Mouse (Mus musculus) cerebellum, adult 2 months (tissue): ENCODE measurements around the gene Klhdc2. TPM values are rescaled to one million over a fixed set of nuclear protein-coding genes. Genes with fewer than 3 reads are reported as not detected.
A peak's percentile ranks its signal among the peaks of the same experiment; 100 is the strongest.

Experiments
- DNase-seq, 2 experiments: peaks; one replicate each; pipeline ENCODE4 v3.0.0; 2021
- H3K27ac ChIP-seq: fragments of 200-500 bp; 2 replicates; pipeline ENCODE4 v1.5.1; 2012; ENCODE audit warnings: low read length, control low read depth, inconsistent platforms; ENCODE audit not compliant: insufficient read depth
- H3K27me3 ChIP-seq: fragments of 200-500 bp; 2 replicates; pipeline ENCODE4 v1.6.1; 2012; ENCODE audit warnings: inconsistent platforms, mild to moderate bottlenecking, low read length, moderate library complexity; ENCODE audit not compliant: control insufficient read depth, insufficient read depth
- H3K4me1 ChIP-seq: fragments of 200-500 bp; 2 replicates; pipeline ENCODE4 v1.6.1; 2011; ENCODE audit warnings: low read length; ENCODE audit not compliant: control insufficient read depth, insufficient read depth
- H3K4me3 ChIP-seq: fragments of 200-500 bp; replicated peaks from 2 replicates; pipeline ENCODE3; 2011; ENCODE audit warnings: mild to moderate bottlenecking, low read depth, low read length, control low read depth; ENCODE audit not compliant: insufficient read depth
- CTCF ChIP-seq: fragments of 200-500 bp; IDR thresholded peaks from 2 replicates; pipeline ENCODE4 v1.5.1; 2011; ENCODE audit warnings: low read depth, mild to moderate bottlenecking, control low read depth, low read length, moderate library complexity, borderline replicate concordance; ENCODE audit not compliant: insufficient read depth
- POLR2A ChIP-seq: fragments of 200-500 bp; IDR thresholded peaks from 2 replicates; pipeline ENCODE4 v1.6.1; 2011; ENCODE audit warnings: low read length, control low read depth, borderline replicate concordance; ENCODE audit not compliant: insufficient read depth
- WGBS: fragments of 180-500 bp; shearing (Covaris S2); methylation state at CpG from one replicate; pipeline ENCODE4 v1.1.7; 2018; 5-methylcytosine and 5-hydroxymethylcytosine counted together
- polyA plus RNA-seq: library from polyadenylated mRNA; depleted of rRNA; stranded (reverse); fragments of >200 nt; gene quantifications from 2 replicates; pipeline ENCODE4 v1.2.3, GENCODE M21; 2012; rRNA removed

Gene Klhdc2
- polyA plus RNA-seq: 150 and 158 TPM in 2 replicates

DNA sequence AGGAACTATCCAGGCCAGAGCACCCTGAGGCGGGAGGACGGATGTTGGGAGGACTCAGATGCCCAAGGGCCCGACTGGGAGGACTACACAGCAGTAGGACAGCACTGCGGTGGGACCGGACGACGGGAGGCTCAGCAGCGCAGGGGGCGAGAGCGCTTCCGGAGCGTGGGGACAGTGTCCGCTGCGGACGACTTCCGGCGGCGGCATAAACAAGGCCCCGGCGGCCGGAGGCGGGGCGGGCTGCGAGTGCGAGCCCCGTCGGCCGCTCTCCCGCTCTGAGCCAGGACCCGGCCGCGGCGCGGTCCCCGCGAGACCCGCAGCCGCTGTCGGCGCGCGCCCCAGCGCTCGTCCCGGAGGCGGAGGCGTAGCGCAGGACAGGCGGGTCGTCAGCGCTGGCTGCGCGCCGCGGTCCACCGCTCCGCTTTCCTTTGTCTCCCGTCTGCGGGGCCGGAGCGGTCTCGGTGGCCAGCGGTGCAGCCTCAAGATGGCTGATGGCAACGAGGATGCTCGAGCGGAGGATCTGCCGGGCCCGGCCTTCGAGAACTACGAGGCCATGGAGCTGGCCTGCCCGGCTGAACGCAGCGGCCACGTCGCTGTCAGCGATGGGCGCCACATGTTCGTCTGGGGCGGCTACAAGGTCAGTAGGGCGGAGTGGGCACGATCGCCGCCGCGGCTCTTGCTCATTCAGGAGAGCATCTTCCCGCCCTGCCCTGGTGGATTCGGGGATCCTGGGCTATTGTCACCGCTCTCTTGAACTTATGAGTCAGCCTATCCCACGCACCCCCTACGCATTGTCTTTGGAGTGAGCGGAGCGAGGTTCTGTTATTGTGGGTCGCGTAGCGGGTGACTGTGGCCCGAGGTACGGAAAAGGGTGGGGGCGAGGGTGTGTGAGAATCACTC, at the start of gene Klhdc2:
TSS of gene Klhdc2 (plus strand) at position 171 of the 900 bp plus-strand sequence.
- Histone ChIP-seq H3K4me1 (peaks cover 6% of the 10 kb centered on the region; the same call in 1 of the 2 replicates), H3K27me3 (no peaks in the 10 kb centered on the region), H3K27ac (peak within 1 kb of the TSS; percentile 92), H3K4me3 (peak within 1 kb of the TSS; percentile 85)
- peak; percentile 89 to 91 for DNase-seq
- TF ChIP-seq CTCF (no peak), POLR2A (peak; percentile 81)
- under 1% methylated on average over 94 of the region's 98 CpGs for WGBS

DNA sequence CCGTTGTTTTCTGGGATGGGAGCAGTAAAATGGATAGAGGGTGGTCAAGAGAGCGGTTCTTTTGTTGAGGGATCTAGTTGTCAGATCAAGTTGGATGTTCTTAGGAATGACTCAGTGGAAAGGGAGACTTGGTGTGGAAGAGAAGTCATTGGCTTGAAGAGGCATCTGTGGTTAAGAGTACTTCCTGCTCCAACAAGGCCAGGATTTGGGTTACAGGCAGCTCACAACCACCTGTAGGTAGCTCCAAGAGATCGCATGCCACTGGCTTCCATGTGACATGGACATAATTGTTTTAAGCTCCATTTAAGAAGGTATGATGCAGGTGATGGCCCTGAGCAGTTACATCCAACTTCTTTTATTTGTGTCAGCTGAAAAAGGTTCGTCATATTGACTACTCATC, 46.7 kb upstream of the Klhdc2 start:
- no peak for TF ChIP-seq POLR2A
- no peak for TF ChIP-seq CTCF
- no peaks in the 10 kb centered on the region for H3K4me1 ChIP-seq
- no peak for DNase-seq
- H3K4me3 ChIP-seq: no peak overlapping the region
- H3K27ac ChIP-seq: no peak overlapping the region
- WGBS: 88% methylated on average over 4 of the region's 4 CpGs
- no peaks in the 10 kb centered on the region for H3K27me3 ChIP-seq

DNA sequence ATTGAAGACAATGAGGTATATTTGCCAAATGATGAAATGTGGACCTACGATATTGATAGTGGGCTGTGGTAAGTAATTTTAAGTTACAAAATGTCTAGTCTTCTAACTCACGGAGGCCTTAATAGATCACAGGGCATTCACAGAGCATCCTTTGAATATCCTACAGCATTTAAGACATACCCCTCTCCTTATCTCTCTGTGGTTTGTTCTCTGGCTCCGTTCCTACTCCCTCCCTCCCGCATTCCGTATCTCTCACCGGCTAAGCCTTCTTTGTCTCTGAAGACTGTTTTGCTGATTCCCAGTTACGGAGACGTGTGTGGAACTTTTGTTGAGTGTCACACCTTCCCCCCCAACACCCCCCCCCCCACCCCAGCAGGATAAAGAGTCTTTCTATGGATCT, 45.7 kb upstream of the Klhdc2 start:
- 82% methylated on average over 8 of the region's 8 CpGs for WGBS
- TF ChIP-seq POLR2A (no peak), CTCF (no peak)
- no peak for DNase-seq
- Histone ChIP-seq H3K27me3 (no peaks in the 10 kb centered on the region), H3K4me3 (no peak overlapping the region), H3K4me1 (no peaks in the 10 kb centered on the region), H3K27ac (no peak overlapping the region)

DNA sequence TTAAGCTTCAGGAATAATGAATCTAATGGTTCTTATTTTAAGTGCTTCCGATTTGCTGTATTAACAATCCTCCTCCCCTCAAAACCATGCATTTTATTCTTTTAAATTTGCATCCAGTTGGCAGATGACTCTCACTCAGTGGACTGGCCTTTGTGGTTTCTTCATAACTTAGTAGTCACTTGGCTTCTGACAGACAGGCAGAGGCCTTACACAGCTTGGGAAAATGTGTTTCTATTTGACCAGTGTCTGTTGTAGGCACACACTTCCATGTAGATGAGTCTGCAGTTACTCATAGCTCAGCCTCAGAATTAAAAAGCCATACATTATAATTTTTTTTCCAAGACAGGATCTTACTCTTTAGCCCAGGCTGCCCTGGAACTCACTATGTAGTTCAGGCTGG, 42.7 kb upstream of the Klhdc2 start:
- no peak for DNase-seq
- Histone ChIP-seq H3K4me3 (no peak overlapping the region), H3K27ac (no peak overlapping the region), H3K4me1 (no peaks in the 10 kb centered on the region), H3K27me3 (no peaks in the 10 kb centered on the region)
- 100% methylated on average over 1 of the region's 1 CpGs for WGBS
- TF ChIP-seq POLR2A (no peak), CTCF (no peak)

DNA sequence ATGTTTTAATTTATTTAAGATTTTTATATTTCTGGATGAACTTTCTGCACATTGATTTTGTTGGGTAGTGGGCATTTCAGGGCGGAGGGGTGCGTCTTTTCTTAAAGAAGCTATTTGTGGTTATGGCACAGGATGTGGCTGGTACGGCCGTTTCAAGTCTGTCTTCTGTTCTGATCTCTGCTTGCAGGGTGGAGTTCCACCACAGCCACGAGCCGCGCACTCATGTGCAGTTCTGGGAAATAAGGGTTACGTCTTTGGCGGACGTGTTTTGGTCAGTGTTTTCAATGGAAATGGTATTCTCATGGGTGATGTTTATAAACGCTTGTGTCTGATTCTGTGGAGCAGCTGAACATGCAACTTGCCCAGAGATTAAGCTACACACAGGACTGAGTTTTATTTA, 38.6 kb upstream of the Klhdc2 start:
- Histone ChIP-seq H3K27me3 (no peaks in the 10 kb centered on the region), H3K4me3 (no peak overlapping the region), H3K4me1 (no peaks in the 10 kb centered on the region), H3K27ac (no peak overlapping the region)
- TF ChIP-seq CTCF: no peak
- TF ChIP-seq POLR2A: no peak
- WGBS: 87% methylated on average over 11 of the region's 11 CpGs
- no peak for DNase-seq

DNA sequence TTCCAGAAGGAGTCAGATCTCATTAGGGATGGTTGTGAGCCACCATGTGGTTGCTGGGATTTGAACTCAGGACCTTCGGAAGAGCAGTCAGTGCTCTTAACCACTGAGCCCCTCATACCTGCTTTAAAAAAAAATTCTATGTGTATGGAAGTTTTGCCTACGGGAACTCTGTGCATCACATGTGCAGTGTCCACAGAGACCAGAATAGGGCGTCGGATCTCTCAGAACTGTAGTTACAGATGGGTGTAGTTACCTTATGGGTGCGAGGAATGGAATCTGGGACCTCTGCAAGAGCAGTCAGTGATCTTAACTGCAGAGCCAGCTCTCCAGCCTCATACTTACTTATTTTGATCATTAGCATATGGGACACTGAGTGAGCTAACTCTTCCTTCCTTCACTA, 34.2 kb upstream of the Klhdc2 start:
- no peak for DNase-seq
- no peaks in the 10 kb centered on the region for H3K27me3 ChIP-seq
- H3K27ac ChIP-seq: no peak overlapping the region
- H3K4me3 ChIP-seq: no peak overlapping the region
- WGBS: 95% methylated on average over 5 of the region's 5 CpGs
- H3K4me1 ChIP-seq: no peaks in the 10 kb centered on the region
- TF ChIP-seq POLR2A: no peak

DNA sequence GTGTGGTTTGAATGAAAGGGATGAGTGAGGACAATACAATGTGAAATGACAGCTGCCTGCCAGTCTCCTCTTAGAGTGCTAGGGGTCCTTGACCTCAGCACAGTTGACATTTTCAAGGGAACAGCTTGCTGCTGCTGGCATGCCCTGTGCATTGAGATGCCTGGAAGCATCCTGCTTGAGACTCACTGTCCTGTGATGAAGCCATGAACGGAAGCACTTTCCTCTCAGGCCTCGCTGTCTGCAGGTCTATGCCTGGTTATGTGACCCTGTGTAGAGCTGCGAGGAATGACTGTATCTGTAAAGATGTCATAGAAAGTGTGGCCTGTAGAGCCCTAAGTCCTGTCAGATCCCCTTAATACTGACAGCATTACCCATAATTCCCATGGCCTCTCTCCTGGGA, 31.4 kb upstream of the Klhdc2 start:
- Histone ChIP-seq H3K4me3 (no peak overlapping the region), H3K4me1 (no peaks in the 10 kb centered on the region), H3K27me3 (no peaks in the 10 kb centered on the region), H3K27ac (no peak overlapping the region)
- WGBS: 77% methylated on average over 3 of the region's 3 CpGs
- TF ChIP-seq CTCF (no peak), POLR2A (no peak)
- DNase-seq: no peak

DNA sequence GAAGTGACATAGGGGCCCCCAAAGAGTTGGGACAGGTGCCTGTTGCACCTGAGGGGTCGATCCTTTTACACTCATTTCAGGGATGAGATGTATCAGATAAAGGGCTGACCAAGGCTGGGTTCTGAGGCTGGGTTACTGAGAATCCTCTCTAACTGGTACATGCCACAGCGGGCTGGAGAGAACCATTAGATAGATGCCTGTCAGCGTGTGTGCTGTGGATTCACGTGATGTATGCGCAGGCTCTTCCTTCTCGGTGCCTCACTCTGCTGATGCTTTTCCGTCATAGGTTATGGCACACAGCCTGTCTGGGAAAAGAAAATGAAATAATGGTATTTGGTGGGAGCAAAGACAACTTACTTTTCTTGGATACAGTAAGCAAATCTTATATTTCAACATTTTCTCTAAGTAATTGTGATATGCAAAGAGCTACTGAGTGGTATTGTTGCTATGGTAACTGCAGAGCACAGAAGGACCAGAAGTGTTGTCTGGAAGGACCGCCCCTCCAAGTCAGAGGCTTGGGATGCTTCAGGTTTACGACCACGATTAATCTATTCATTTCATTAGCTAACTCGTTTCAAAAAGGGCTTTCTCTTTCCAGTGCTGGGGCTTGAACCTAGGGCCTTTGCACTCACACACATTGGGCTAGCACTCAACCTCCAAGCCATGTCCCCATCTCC, 28.4 kb upstream of the Klhdc2 start:
- 68% methylated on average over 11 of the region's 11 CpGs for WGBS
- Histone ChIP-seq H3K4me1 (no peaks in the 10 kb centered on the region), H3K27me3 (no peaks in the 10 kb centered on the region), H3K27ac (no peak overlapping the region), H3K4me3 (no peak overlapping the region)
- TF ChIP-seq CTCF: no peak
- no peak for TF ChIP-seq POLR2A
- DNase-seq: no peak
